Mouse (Mus musculus) adrenal gland, adult (tissue): Measurements from ENCODE around the gene 4930519P11Rik.

Experiments used
- DNase-seq, 2 experiments: peaks; one replicate each; pipeline ENCODE4 v3.0.0; 2022 to 2023; ENCODE audit warnings: low spot score in 1 of 2; ENCODE audit not compliant: inconsistent age in 2 of 2

4930519P11Rik gene

DNA sequence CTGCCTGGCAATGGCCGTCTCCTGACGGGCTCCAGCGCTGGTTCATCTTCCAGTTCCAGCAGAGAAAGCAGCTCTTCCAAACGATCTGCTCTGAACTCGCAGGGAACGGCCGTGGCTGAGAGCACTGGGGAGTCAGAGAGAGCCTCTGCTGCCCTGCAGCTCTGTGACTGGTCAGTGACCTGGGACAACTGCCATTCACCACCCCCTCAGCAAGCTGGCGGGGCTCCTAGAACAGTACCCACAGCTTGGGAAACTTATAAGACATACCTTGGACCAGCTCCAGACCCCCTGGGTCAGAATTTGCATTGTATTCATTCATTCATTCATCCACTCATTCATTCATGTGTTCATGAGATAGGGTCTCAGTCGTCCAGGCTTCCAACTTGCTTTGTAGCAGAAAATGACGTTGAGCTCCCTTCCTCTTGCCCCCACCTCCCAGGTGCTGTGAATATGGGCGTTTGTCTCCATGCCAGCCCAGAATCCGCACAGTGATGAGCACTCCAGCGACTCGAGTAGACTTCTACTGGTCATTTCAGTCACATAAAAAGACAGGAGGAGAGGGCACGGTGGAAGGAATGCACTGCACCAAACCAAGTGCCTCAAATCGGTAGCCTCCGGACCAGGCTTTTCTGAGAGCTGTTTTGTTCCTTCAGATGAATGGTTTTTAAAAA, 28.2 kb downstream of the 4930519P11Rik start:
- DNase-seq: no peak

DNA sequence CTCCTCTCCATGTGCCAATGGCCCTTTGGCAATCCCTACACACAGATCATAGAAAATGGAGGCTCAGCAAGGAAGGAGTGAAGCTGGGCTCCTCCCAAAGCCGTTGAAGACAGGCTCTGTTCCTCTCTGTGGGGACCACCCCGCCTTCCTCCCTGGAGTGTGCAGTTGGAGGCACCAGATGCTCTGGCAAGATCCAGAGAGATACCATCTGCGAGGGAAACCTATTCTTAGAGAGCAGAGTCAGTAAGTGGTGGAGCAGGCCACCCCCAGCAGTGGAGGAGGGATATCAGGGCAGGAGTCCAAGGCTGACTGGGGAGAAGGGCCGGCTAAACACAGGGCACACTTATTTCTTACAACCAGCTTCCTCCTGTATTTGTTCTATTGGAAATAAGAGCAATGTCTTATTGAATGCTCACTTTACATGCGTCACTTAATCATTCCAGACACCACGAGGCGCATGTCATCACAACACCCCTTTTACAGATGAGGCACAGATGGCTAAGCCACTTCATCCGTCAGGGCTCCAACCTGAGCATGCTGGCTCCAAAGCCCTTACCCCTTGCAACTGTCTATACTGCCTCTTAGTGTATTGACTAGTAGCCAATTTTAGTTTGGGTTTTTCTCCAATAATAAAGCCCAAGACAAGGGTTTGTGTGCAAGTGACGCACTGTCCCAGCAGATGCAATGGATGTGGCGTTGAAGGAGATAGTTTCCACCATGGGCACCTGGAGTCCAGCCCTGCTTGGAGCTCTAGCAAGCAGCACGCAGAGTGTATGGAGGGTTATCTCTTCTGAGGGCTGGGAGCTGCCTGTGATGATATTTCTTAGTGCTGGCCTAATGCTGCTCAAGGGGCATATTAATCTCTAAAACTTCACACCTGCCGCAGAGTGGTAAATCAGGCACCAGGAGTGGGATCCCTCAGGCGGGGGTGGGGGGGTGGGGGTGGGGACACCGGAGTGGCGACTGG, 29.0 kb downstream of the 4930519P11Rik start:
- peak in 1 of 2 experiments; percentile 39 for DNase-seq

DNA sequence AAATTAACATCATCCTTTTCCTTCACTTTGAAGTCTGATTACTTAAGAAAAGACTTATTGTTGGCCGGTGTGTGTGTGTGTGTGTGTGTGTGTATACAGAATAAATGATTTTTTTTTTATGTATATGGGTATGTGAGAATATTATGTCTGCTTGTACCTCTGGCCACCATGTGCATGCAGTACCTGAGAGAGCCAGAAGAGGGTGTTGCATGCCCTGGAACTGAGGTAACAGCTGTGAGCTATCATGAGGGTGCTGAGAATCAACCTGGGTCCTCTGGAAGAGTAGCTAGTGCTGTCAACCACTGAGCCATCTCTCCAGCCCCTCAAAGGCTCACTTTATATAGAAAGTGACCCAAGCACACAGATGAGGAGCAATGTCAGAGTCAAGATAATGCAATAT, 31.8 kb downstream of the 4930519P11Rik start:
- no peak for DNase-seq

DNA sequence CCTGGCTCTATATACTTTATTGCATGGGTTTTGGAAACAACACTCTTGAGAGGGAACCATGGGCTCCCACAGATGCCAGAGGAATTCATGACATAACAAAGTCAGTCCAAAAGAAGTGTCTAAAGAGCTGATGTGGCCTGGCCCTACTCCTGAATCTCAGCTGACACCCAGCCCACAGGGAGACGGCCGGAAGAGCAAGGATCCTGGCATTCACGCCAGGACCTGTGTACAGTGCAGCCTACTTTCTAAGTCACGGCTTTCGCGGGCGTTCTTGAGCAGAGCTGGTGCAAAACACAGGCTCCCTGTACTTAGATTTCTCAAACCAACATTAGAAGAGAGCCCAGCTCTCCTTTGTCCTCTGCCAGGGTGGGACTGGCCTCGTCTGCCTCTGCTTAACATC, 32.7 kb downstream of the 4930519P11Rik start:
- DNase-seq: peak in 1 of 2 experiments; percentile 62

DNA sequence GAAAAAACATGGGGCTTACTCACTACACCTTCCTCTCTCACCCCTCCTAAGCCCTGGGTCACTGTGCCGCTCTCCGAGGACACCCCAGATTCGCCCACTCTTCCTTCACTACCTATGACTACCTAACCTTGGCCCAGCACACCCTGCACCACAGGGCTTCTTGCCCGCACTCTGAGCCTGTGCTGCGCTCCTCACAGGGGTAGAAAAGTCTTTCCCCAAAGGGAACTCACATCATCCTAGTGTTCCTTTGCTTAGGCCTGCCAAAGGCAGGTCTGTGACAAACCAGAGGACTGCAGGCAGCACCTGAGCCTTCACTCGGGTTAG, 35.5 kb downstream of the 4930519P11Rik start:
- no peak for DNase-seq

DNA sequence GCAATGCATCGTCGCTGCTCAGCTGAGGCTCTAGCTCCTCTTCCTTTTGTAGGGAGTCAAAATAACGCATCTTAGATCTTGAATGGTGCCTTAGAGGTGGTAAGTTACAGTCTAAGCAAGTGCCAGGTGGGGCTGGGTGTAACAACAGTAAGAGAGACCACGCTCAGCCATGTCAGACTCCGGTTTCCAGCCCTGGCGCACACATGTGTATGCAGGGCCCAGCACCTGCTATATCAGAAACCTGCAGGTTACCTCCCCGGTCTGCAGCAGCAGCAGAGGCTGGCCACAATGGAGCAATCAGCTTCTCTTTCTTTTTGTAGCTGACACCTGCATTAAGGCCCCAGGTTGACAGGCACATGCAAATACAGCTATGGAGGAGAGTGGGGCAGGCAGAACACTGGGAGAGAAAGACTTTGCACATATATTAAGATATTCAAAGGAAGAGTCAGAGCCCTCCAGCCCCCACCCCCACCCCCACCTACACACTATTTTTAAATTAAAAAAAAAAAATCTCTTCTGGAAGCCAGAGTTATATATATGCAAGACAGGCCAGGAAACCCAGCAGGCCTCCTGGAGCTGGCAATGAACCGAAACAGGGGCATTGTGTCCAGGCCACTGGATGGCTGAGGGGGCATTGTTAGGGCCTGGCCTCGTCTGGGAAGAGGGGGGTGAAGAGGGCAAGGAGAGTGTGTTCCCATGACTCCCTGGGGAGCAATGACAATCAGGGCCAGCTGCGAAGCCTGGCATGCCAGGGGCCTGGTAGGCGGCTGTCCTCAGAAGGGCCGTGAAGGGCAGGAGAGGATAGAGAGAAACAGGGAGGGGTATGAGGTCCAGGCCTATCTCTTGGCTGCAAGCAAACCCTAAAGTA, 36.1 kb downstream of the 4930519P11Rik start:
- DNase-seq: no peak

DNA sequence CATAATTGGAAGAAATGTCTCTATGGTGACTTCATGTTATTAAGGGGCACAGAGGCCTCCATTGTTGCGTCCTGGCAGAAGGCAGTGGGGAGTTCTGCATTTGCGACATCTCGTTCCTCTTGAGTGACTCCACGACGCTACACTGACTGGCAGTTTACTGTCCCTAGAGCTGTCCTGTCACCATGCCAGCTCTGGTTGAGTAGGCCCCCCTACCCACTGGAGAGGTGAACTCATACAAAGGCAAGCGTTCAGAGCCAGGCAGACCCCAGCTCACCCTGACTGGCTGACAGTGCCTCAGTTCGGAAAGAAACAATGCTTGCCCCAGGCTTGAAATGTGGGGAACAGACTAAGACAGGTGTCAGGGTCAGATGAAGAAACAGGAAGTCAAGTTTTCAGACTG, 39.0 kb downstream of the 4930519P11Rik start:
- DNase-seq: no peak

DNA sequence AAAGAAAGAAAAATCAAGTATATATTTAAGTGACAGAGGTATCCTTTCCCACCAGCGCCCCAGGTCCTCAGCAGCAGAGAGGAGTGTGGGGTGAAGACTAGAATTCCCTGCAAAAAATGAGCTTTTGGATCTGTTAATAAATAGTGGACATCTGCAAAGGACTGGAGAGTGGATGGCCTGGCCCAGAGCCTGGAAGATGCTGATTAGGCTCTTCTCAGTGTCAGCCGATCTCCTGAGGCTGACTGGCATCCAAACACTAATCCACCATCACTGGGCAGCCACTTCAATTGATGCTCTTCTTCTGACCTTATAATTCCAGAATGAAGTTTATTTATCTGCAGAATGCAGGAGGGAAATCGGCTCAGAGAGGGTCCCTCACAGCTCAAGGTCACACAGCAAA, 40.2 kb downstream of the 4930519P11Rik start:
- DNase-seq: no peak

DNA sequence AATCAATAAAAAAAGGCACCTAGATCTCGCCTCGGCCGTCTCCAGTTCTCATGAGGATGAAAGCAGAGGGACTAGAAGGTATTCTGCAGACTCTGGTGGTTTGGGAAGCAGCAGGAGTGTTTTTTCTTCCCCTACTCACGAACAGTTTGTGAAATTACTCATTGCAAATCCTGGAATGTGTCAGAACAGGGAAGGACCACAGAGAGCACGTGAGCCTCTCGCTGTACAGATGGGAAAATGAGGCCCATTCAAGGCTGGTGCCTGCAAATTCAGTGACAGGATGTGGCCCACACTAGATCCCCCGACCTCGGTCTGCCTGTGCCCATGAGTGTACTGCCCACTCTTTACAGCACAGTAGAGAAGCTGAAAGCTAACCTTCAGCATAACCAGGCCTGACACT, 41.3 kb downstream of the 4930519P11Rik start:
- no peak for DNase-seq

DNA sequence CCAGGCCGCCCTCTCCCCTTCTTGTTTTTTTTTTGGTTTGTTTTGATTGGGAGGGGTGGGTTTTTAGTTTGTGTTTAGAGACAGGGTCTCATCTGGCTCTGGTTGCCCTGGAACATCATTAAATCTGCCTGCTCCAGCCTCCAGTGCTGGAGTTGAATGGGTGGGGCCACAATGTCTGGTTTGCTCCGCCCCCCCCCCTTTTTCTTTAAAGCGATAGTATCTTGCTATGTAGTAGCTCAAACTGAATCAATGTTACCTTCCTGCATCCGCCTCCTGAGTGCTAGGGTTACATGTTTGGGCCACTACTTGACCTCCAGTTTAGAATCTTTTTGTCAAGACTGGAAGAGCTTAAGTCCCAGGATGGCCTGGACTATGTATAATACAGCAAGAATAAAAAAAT, 42.0 kb downstream of the 4930519P11Rik start:
- DNase-seq: no peak

DNA sequence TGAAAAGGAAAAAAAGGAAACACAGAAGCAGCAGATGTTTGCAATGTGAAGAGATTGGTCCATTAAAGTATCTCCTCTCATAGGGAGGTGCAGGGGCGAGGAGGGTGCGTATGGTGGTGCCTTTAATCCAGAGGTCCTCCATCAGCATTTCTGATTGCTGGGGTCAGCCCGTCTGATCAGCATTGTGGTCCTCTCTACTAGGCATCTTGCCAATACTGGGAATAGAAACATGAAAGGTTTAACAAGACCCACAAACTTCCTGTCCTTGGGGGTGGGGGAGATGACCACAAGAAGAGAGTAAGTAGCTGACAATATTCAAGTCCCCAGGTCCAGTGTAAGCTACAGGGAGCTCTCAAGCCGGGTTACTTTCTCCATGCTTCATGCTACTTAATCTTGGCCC, 42.6 kb downstream of the 4930519P11Rik start:
- peak in 1 of 2 experiments; percentile 37 for DNase-seq

DNA sequence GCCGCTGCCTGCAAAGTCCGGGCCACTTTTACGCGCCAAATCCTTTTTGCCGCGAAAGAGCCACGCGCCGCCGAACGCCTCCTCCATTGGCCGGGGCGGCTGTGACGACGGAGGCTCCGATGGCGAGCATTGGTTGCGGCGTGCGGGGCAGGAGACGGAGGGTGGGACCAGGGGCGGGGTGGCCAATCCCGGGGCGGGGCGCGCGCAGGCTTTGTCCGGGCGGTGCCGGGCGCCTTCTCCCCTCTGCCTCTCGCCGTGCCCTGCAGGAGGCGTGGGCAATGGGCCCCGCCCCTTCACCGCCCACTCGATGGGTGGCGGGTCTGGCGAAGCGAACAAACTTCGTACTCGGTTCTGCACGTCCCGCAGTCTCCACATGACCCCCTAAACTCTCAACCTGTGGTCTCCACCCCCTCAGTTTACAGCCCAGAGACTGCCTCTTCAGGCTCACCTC, 43.4 kb downstream of the 4930519P11Rik start, which contains the start of gene E2f1:
TSS of gene E2f1 (minus strand) at position 57 of the 451 bp plus-strand sequence.
- peak; percentile 95 to 97 for DNase-seq

DNA sequence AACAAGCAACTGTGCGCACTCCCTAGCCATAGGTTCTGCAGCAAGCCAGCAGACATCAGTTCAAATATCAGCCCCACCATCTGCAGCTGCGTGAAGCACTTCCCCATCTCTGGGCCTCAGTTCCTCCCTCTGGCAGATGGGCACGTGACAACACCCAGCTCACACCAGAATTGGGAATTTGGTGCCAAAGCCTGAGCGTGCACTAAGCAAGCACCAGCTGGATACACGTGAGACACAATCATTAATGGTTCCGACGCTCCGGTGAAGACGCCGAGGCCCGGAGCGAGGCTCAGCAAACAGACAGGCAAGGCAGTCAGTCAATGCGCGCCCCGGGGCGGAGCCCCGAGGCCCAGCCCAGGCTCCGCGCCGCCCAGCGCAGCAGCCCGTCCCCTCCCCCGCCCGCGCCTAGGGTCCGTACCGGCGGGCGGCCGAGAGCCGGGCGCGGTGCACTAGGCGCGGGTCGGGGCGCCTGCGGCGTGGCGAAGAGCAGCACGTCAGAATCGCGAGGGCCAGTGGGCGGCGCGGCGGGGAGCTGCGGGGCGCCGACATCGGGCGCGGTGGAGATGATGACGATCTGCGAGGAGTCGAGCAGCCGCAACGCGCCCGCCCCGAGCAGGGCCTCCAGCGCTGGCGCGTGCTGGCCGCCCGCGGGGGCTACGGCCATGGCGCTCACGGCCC, 44.0 kb downstream of the 4930519P11Rik start:
- peak; percentile 81 to 93 for DNase-seq

DNA sequence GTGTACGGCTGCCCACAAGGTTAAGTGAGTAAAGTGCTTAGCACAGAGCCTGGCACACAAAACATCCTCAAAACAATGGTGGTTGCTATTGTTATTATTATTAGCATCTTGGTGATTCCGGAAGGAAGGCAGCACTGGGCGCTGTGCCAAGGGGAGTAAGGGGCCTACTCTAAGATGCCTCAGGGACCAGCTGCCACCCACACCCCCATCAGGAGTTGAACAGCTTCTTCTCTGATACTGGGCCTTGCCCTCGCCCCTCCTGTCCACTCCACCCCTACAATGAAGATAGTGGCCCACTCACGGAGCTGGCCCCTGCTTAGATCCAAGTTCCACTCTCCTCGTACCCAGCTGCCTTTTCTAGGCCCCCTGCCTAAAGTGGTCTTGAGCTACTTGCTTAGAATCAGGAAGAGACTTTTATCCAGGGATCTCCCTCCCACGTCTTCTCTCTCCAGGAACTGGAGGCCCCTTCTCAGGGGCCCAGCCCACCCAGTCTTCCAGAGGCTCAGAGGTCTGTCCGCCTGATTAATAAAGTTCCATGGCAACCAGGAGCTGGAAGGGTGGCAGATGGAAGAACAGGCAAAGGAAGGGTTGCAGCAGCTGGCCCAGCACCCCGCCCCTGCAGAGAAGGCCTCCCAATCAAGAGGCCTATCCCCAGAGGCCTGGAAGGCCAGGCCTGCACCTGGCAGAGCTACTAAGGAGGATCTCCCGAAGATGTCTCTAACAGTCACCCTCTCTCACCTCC, 44.7 kb downstream of the 4930519P11Rik start:
- peak; percentile 40 to 65 for DNase-seq

DNA sequence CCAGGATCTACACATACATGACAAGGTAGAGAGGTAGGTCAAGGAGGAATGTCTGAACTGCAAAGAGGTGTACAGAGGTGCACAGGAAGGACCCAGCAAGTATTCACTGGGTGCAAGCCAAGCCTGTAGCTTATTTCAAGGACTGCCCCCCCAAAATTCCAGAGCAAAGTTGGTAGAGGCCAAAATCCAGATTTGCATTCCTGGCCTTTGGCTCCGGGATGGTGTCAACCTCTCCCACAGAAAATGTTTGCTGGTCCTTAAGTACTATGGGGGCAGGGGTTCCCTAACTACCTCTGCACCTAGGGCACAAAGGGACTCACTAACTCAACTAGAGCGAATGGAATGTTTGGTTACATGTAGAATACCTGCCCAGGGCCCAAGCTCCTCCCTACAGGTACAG, 45.5 kb downstream of the 4930519P11Rik start:
- peak in 1 of 2 experiments; percentile 40 for DNase-seq

DNA sequence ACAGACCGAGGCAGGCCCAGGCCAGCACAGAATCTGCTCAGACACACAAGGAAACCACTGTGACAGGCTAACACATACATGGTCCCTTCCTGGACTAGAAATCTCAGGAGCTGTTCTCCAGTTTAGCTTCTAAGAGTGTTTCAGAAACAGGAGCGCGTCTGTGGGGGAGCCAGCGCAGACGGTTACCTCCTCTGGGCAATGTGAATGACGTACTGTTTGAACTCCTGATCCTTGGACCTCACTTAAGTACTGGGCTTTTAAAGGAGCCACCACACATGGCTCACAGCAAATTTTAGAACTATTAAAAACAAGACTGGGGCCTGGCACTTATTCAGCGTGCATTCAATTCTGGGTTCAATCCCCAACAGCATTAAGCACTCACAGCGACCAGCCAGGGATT, 46.6 kb downstream of the 4930519P11Rik start:
- DNase-seq: no peak

DNA sequence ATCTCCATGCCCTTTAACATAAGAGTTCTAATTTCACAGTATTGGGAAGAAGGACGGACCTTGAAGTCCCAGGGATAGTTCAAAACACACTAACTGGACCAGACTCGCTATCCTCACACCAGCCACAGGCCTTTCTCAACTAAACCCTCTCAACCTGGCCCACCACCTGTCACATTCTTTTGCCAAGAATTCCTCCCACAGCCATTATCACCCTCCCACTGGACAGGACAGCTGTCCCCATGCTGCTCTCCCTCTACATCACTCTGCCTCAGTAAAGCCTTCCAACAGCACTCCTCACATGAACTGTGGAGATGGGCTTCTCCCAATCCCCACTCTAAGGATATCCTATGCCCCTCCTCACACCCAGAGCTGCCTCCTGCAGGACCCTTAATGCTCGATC, 47.7 kb downstream of the 4930519P11Rik start:
- no peak for DNase-seq

DNA sequence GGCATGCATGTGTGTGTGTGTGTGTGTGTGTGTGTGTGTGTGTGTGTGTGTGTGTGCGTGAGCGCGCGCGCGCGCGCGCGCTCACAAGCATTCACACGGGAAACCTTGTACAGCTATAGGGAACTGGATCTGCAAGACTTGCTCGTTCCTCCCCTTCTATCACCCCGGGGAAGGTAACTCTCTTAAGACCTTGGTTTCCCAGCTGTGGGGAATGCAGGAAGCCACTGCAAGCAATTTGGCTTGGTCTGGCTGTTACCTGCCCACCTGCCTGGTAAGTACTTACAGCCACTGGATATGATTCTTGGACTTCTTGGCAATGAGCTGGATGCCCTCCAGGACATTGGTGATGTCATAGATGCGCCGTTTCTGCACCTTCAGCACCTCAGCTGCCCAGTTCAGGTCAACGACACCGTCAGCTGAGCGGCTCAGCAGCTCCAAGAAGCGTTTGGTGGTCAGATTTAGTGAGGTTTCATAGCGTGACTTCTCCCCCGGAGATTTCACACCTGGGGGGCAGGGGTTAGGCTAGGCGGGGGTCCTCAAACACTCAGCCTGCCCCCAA, 49.5 kb downstream of the 4930519P11Rik start:
- DNase-seq: no peak
